Mouse (Mus musculus) liver, postnatal 0 days (tissue): ENCODE data around the gene Fbxo44.

Source experiments
- CTCF ChIP-seq: sonication (generic); IDR thresholded peaks from 2 replicates; pipeline ENCODE4 v1.5.1; 2016; ENCODE audit warnings: antibody characterized with exemption, low read depth
- EP300 ChIP-seq: IDR thresholded peaks from 2 replicates; pipeline ENCODE4 v1.6.1; 2016; ENCODE audit warnings: antibody characterized with exemption, low read depth, mild to moderate bottlenecking

DNA sequence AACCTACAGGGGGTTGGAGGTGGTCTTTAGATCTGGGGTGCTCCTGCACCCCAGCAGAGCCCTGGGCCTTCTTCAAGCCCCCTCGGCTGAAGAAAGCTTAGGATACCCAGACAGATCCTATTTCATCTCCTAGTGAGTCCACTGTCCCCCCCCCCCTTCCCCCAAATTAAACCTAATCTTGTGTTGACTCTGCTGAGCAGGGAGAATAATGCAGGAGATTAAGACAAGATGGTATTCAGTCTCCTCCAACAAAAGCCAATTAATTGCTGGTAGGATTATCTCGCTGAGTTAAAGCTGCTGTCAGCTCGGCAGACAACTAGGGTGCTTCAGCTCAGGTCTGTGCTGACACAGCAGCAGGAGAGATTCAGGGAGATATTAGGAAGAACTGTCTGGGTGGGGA lies 11.0 kb upstream of the Fbxo44 start:
- TF ChIP-seq CTCF = no peak
- TF ChIP-seq EP300 = no peak
